Mouse (Mus musculus) hindbrain, embryonic 16.5 days (tissue): Measurements from ENCODE around the gene Pigc. TPM values are rescaled to one million over a fixed set of nuclear protein-coding genes. Genes with fewer than 3 reads are reported as not detected.

Source experiments
- ATAC-seq: fragments of 200-750 bp; cut with Nextera tagmentation; 2 replicates; pipeline ENCODE4 v1.8.0; 2017; ENCODE audit warnings: moderate TSS enrichment, moderate library complexity
- H3K27ac ChIP-seq: fragments of 300-500 bp; sonication (generic); 2 replicates; pipeline ENCODE4 v1.5.1; 2014; ENCODE audit warnings: low read depth, mild to moderate bottlenecking, control low read depth, low read length, moderate library complexity
- H3K27me3 ChIP-seq: fragments of 300-500 bp; sonication (generic); replicated peaks from 2 replicates; pipeline ENCODE4 v1.6.1; 2014; ENCODE audit warnings: low read length; ENCODE audit not compliant: control insufficient read depth, insufficient read depth
- H3K36me3 ChIP-seq: fragments of 300-500 bp; sonication (generic); 2 replicates; pipeline ENCODE4 v1.6.1; 2014; ENCODE audit warnings: mild to moderate bottlenecking, low read length, moderate library complexity, mixed read lengths; ENCODE audit not compliant: control insufficient read depth, insufficient read depth
- H3K4me1 ChIP-seq: fragments of 300-500 bp; sonication (generic); 2 replicates; pipeline ENCODE4 v1.6.1; 2014; ENCODE audit warnings: low read depth, low read length; ENCODE audit not compliant: control insufficient read depth, insufficient read depth
- H3K4me2 ChIP-seq: fragments of 300-500 bp; sonication (generic); 2 replicates; pipeline ENCODE4 v1.6.1; 2014; ENCODE audit warnings: mild to moderate bottlenecking, low read length, control low read depth, moderate library complexity
- H3K4me3 ChIP-seq: fragments of 300-500 bp; sonication (generic); 2 replicates; pipeline ENCODE4 v1.5.1; 2014; ENCODE audit warnings: mild to moderate bottlenecking, low read length, control low read depth, moderate library complexity
- H3K9ac ChIP-seq: fragments of 300-500 bp; sonication (generic); 2 replicates; pipeline ENCODE4 v1.6.1; 2014; ENCODE audit warnings: low read depth, mild to moderate bottlenecking, control low read depth, low read length, moderate library complexity
- H3K9me3 ChIP-seq: fragments of 300-500 bp; sonication (generic); 2 replicates; pipeline ENCODE4 v1.6.1; 2014; ENCODE audit warnings: mild to moderate bottlenecking, low read length, moderate library complexity; ENCODE audit not compliant: control insufficient read depth
- WGBS: fragments of 180-500 bp; shearing (Covaris S2); extraction: QIAGEN DNeasy Blood & Tissue Kit; methylation state at CpG from one replicate; pipeline ENCODE4 v1.1.7; 2014; 5-methylcytosine and 5-hydroxymethylcytosine counted together
- polyA plus RNA-seq: library from polyadenylated mRNA; unstranded; fragments of >200 nt; fragmentation: Nextera tagmentation; extraction: Ambion mirVana; gene quantifications from 2 replicates; pipeline ENCODE4 v1.2.1, GENCODE M21; 2015

Gene Pigc
- polyA plus RNA-seq: 36.2 and 37.1 TPM in 2 replicates

DNA sequence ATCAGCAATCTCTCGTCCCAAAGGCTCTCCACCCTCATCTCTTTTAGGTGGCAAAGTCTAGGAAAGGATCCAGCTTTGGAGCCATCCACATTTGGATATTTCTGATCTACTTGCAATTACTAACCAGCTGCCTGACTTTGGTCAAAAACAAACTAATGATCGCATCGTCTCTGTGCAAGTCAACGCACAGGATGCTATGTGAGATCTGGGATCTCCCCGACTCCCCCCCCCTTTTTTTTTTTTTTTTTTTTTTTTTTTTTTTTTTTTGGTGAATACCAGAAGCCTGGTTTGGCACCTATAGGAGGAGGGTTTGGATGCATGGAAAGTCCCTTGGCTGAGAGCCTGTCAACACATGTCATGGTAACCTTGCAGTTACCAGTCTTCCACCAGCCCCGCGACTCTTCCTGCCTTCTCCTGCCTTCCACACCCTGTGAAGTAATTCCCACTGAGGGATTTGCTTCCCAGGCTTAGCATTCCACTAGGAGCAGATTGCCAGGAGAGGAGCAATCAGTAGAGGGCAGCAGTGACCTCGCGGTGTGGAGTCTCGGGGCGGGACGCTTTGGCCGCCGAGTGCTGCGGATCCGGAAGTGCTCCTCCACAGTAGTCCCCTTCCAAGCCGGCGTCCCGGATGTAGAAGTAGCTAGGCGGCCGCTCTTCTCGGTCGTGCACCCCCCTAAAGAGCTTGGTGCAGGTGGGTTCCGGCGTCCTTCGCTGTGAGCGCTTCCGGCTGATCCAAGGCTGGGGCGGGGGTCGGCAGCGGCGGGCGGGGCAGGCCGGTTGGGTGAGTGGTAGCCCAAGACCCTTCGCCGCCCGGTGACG, at the start of gene Pigc:
TSS of gene Pigc (plus strand) at position 598 of the 819 bp plus-strand sequence.
- H3K4me1 ChIP-seq: peaks cover 10% of the 10 kb centered on the region
- no peaks in the 10 kb centered on the region for H3K9me3 ChIP-seq
- H3K27me3 ChIP-seq: no peaks in the 10 kb centered on the region
- peak within 1 kb of the TSS; percentile 77 for H3K27ac ChIP-seq
- peak within 1 kb of the TSS; percentile 61 for H3K4me2 ChIP-seq
- H3K9ac ChIP-seq: peak within 1 kb of the TSS; percentile 78
- WGBS: 3% methylated on average over 38 of the region's 38 CpGs
- no peaks in the 10 kb centered on the region for H3K36me3 ChIP-seq
- peak within 1 kb of the TSS; percentile 70 for H3K4me3 ChIP-seq
- peak; percentile 100 for ATAC-seq

DNA sequence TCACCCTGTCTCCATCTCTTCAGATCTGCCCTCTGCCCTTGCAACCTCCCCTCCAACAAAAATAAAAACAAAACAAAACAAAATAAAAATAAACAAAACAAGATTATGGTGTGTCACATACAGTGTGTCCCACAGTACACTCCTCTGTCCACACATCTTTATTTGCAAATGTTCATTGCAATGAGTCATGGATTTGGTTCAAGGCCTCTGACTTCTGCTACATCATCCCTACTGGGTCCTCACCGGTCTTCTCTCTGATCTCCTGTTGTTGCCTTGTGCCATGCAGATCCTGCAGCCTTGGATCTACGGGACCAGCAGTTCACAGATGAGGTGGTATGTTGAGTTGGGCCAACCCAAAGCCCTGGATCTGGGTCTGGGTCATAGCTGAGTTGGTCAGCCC, 49.4 kb upstream of the Pigc start:
- 96% methylated on average over 2 of the region's 2 CpGs for WGBS
- no peak for ATAC-seq
- Histone ChIP-seq H3K4me1 (no peaks in the 10 kb centered on the region), H3K9me3 (no peaks in the 10 kb centered on the region), H3K4me3 (no peak overlapping the region), H3K4me2 (no peak overlapping the region), H3K27ac (no peak overlapping the region), H3K36me3 (no peaks in the 10 kb centered on the region), H3K27me3 (no peaks in the 10 kb centered on the region), H3K9ac (no peak overlapping the region)

- H3K27me3 ChIP-seq: no peaks in the 10 kb centered on the region
- no peak overlapping the region for H3K4me3 ChIP-seq
- no peaks in the 10 kb centered on the region for H3K4me1 ChIP-seq
- H3K9ac ChIP-seq: no peak overlapping the region
- no peak overlapping the region for H3K4me2 ChIP-seq
- no peak overlapping the region for H3K27ac ChIP-seq
- no peak for ATAC-seq
- no peaks in the 10 kb centered on the region for H3K36me3 ChIP-seq
- no peaks in the 10 kb centered on the region for H3K9me3 ChIP-seq
- 89% methylated on average over 9 of the region's 9 CpGs for WGBS
Measured at GRCm38 (mm10) chr1:161920475-161921454, 48.2 kb upstream of the Pigc start.

- H3K4me3 ChIP-seq: no peak overlapping the region
- no peak overlapping the region for H3K27ac ChIP-seq
- WGBS: 74% methylated on average over 6 of the region's 6 CpGs
Measured at GRCm38 (mm10) chr1:161921928-161922327, 47.1 kb upstream of the Pigc start.

GRCm38 (mm10) chr1:161924321-161924720, 44.7 kb upstream of the Pigc start:
- no peak for ATAC-seq
- 68% methylated on average over 3 of the region's 3 CpGs for WGBS
- H3K4me3 ChIP-seq: no peak overlapping the region
- no peaks in the 10 kb centered on the region for H3K9me3 ChIP-seq
- no peaks in the 10 kb centered on the region for H3K4me1 ChIP-seq
- H3K4me2 ChIP-seq: no peak overlapping the region
- no peak overlapping the region for H3K9ac ChIP-seq
- H3K27ac ChIP-seq: no peak overlapping the region
- H3K27me3 ChIP-seq: no peaks in the 10 kb centered on the region
- no peaks in the 10 kb centered on the region for H3K36me3 ChIP-seq

More at GRCm38 (mm10) chr1:161921928-161922327, 47.1 kb upstream of the Pigc start:
- Histone ChIP-seq H3K9ac (no peak overlapping the region), H3K4me2 (no peak overlapping the region), H3K36me3 (no peaks in the 10 kb centered on the region), H3K27me3 (no peaks in the 10 kb centered on the region), H3K9me3 (no peaks in the 10 kb centered on the region), H3K4me1 (no peaks in the 10 kb centered on the region)
- ATAC-seq: no peak

- H3K4me2 ChIP-seq: no peak overlapping the region
- H3K27me3 ChIP-seq: no peaks in the 10 kb centered on the region
- 84% methylated on average over 13 of the region's 13 CpGs for WGBS
- H3K9me3 ChIP-seq: no peaks in the 10 kb centered on the region
- no peaks in the 10 kb centered on the region for H3K4me1 ChIP-seq
- H3K27ac ChIP-seq: no peak overlapping the region
- no peaks in the 10 kb centered on the region for H3K36me3 ChIP-seq
- no peak overlapping the region for H3K4me3 ChIP-seq
- H3K9ac ChIP-seq: no peak overlapping the region
- ATAC-seq: no peak
Measured at GRCm38 (mm10) chr1:161925281-161925805, 43.6 kb upstream of the Pigc start.

- Histone ChIP-seq H3K4me1 (no peaks in the 10 kb centered on the region), H3K27ac (no peak overlapping the region), H3K4me3 (no peak overlapping the region), H3K4me2 (no peak overlapping the region), H3K9ac (no peak overlapping the region), H3K36me3 (no peaks in the 10 kb centered on the region), H3K9me3 (no peaks in the 10 kb centered on the region), H3K27me3 (no peaks in the 10 kb centered on the region)
- 92% methylated on average over 2 of the region's 2 CpGs for WGBS
- no peak for ATAC-seq
Measured at GRCm38 (mm10) chr1:161927976-161928375, 41.0 kb upstream of the Pigc start.

DNA sequence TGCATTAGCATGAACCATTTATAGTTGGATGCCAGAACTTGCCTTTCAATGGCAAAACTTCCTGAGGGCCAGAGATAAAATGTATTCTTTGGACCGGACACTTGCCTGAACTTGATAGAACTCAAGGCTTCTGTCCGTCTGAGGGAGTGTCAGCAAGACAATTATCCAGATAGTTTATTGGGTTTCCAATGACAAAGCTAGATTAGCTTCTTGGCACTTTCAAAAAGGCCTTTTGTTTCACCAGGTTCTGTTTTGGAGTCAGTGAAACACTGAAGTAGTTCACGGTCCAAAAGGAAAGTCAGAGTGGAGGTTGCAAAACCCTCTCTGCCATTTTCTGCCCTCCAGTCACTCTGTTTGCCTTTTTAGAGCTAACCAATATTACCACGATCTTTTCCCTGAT, 37.7 kb upstream of the Pigc start:
- no peak overlapping the region; the same call in 1 of the 2 replicates for H3K4me2 ChIP-seq
- H3K27me3 ChIP-seq: no peaks in the 10 kb centered on the region
- H3K4me1 ChIP-seq: no peaks in the 10 kb centered on the region

DNA sequence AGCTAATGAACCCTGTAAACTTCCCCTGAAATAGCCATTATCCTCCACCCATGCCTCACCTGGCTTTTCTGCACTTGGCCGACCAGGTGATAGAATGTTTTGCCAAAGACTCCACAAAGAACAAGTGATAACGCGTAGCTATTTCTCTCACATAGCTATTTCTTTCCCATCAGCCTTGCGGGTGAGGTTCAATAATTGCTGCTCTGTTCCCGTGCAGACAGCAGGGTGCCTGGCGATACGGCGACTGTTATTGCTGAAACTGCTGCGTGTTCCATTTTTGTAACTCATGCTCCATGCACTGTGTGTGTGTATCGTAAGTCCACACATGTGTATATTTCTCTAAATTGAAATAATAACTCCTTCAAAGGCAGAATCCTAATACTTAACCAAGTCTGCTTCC, 37.2 kb upstream of the Pigc start:
- no peak overlapping the region for H3K9ac ChIP-seq
- no peak overlapping the region for H3K4me3 ChIP-seq
- H3K27me3 ChIP-seq: no peaks in the 10 kb centered on the region
- WGBS: 74% methylated on average over 10 of the region's 10 CpGs
- H3K4me2 ChIP-seq: peak overlapping the region; percentile 28
- no peaks in the 10 kb centered on the region for H3K9me3 ChIP-seq
- no peak overlapping the region for H3K27ac ChIP-seq
- H3K36me3 ChIP-seq: no peaks in the 10 kb centered on the region
- ATAC-seq: no peak; the same call in 1 of the 2 replicates
- no peaks in the 10 kb centered on the region for H3K4me1 ChIP-seq

More for the DNA sequence above, 37.7 kb upstream of the Pigc start:
- H3K27ac ChIP-seq: no peak overlapping the region
- H3K9me3 ChIP-seq: no peaks in the 10 kb centered on the region
- H3K4me3 ChIP-seq: no peak overlapping the region
- H3K9ac ChIP-seq: no peak overlapping the region
- ATAC-seq: no peak
- no peaks in the 10 kb centered on the region for H3K36me3 ChIP-seq
- 64% methylated on average over 4 of the region's 4 CpGs for WGBS
